Mouse (Mus musculus) heart, embryonic 11.5 days (tissue): Measurements from ENCODE around the gene Phf7. TPM values are rescaled to one million over a fixed set of nuclear protein-coding genes. Genes with fewer than 3 reads are reported as not detected.

Source experiments
- ATAC-seq: fragments of 200-750 bp; cut with Nextera tagmentation; replicated peaks from 2 replicates; pipeline ENCODE4 v1.8.0; 2017; ENCODE audit warnings: moderate library complexity; ENCODE audit not compliant: insufficient number of reproducible peaks, low FRiP score, low TSS enrichment
- H3K27ac ChIP-seq: fragments of 300-500 bp; sonication (generic); 2 replicates; pipeline ENCODE4 v1.5.1; 2014; ENCODE audit warnings: mild to moderate bottlenecking, low read depth, low read length
- H3K27me3 ChIP-seq: fragments of 300-500 bp; sonication (generic); 2 replicates; pipeline ENCODE4 v1.6.1; 2014; ENCODE audit warnings: mild to moderate bottlenecking, low read length, mixed read lengths; ENCODE audit not compliant: control insufficient read depth, insufficient read depth
- H3K36me3 ChIP-seq: fragments of 300-500 bp; sonication (generic); 2 replicates; pipeline ENCODE4 v1.6.1; 2014; ENCODE audit warnings: mild to moderate bottlenecking, low read length, moderate library complexity, mixed read lengths; ENCODE audit not compliant: control insufficient read depth, insufficient read depth
- H3K4me1 ChIP-seq: fragments of 300-500 bp; sonication (generic); 2 replicates; pipeline ENCODE4 v1.6.1; 2014; ENCODE audit warnings: low read length; ENCODE audit not compliant: control insufficient read depth, insufficient read depth
- H3K4me2 ChIP-seq: fragments of 300-500 bp; sonication (generic); 2 replicates; pipeline ENCODE4 v1.6.1; 2014; ENCODE audit warnings: mild to moderate bottlenecking, moderate library complexity
- H3K4me3 ChIP-seq: fragments of 300-500 bp; sonication (generic); 2 replicates; pipeline ENCODE4 v1.5.1; 2014; ENCODE audit warnings: low read depth, low read length
- H3K9ac ChIP-seq: fragments of 300-500 bp; sonication (generic); 2 replicates; pipeline ENCODE4 v1.6.1; 2014; ENCODE audit warnings: mild to moderate bottlenecking, low read depth, low read length, moderate library complexity
- H3K9me3 ChIP-seq: fragments of 300-500 bp; sonication (generic); replicated peaks from 2 replicates; pipeline ENCODE4 v1.6.1; 2016; ENCODE audit warnings: low read length; ENCODE audit not compliant: control insufficient read depth
- WGBS: fragments of 180-500 bp; shearing (Covaris S2); extraction: QIAGEN DNeasy Blood & Tissue Kit; methylation state at CpG from one replicate; pipeline ENCODE4 v1.1.7; 2014; ENCODE audit not compliant: insufficient replicate concordance; 5-methylcytosine and 5-hydroxymethylcytosine counted together
- polyA plus RNA-seq: library from polyadenylated mRNA; unstranded; fragments of >200 nt; fragmentation: Nextera tagmentation; extraction: Ambion mirVana; gene quantifications from 2 replicates; pipeline ENCODE4 v1.2.1, GENCODE M21; 2014

Phf7 gene
- polyA plus RNA-seq, 1 experiment from 2014 or later: 7.4 TPM

DNA sequence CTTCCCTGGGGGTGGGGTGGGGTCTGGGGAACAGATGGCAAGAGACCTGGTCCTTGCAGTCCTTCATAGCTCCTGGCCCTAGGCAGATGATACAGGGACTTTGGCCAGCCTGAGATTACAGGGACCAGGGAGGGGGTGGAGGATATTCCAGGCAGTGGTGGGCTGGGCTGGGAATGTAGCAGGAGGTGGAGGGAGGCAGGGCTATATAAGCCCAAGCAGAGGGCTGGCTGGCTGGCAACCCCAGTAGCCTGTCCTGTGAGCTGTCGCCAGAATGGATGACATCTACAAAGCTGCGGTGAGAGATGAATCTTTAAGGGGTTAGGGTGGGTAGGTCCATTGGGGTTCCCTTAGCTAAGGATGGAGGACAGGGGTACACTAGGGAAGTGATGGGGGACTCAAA, 43.0 kb downstream of the Phf7 start, which contains the start of gene Tnnc1:
TSS of gene Tnnc1 (plus strand) at position 229 of the 400 bp plus-strand sequence.
- WGBS: 33% methylated on average over 2 of the region's 2 CpGs
- H3K9me3 ChIP-seq: no peaks in the 10 kb centered on the region
- ATAC-seq: peak; percentile 47; the same call in 1 of the 2 replicates
- H3K27ac ChIP-seq: peak within 1 kb of the TSS; percentile 99
- peak within 1 kb of the TSS; percentile 87 for H3K4me3 ChIP-seq
- H3K4me2 ChIP-seq: peak within 1 kb of the TSS; percentile 95
- no peaks in the 10 kb centered on the region for H3K27me3 ChIP-seq
- H3K4me1 ChIP-seq: peaks cover 48% of the 10 kb centered on the region
- H3K36me3 ChIP-seq: peaks cover 14% of the 10 kb centered on the region
- peak within 1 kb of the TSS; percentile 92 for H3K9ac ChIP-seq

DNA sequence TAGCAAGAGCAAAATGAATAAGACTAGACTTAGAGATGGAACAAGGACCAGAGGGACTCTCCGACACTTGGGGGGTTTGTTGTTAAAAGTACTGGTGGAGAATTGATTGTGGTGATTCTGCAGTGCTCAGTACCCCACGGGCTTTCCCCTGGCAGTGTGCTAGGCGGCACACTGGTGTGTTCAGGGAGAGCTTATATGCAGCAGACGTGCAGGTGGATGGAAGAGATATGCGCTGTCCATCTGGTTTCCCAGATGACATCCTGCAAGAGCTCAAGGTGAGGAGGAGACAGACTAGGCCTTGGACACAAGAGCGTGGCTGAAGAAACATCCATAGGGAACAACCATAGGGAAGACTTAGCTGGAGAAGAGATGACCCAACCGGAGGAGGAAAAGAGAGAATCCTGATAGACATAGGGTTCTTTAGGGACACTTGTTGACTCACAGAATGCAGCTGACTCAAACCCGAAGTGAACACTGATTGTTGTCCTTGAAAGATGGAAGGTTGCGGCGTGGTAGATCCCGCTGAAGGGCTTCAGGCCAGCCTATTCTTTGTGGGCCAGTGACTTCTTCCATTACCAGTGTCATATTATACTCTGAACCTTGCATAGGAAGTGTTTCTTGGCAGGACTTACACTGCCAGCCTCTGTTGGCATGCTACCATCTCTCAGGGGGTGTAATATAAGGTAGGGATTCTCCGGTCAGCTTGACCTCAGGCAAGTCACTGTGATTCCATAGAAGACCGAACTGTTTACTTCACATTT, 43.9 kb downstream of the Phf7 start:
- H3K27me3 ChIP-seq: no peaks in the 10 kb centered on the region
- WGBS: 74% methylated on average over 13 of the region's 13 CpGs
- peak overlapping the region; percentile 88 for H3K27ac ChIP-seq
- H3K4me3 ChIP-seq: peak overlapping the region; percentile 87
- ATAC-seq: no peak
- H3K36me3 ChIP-seq: peaks cover 22% of the 10 kb centered on the region
- peaks cover 39% of the 10 kb centered on the region for H3K4me1 ChIP-seq
- peak overlapping the region; percentile 63 for H3K9ac ChIP-seq
- H3K9me3 ChIP-seq: no peaks in the 10 kb centered on the region
- peak overlapping the region; percentile 95 for H3K4me2 ChIP-seq

DNA sequence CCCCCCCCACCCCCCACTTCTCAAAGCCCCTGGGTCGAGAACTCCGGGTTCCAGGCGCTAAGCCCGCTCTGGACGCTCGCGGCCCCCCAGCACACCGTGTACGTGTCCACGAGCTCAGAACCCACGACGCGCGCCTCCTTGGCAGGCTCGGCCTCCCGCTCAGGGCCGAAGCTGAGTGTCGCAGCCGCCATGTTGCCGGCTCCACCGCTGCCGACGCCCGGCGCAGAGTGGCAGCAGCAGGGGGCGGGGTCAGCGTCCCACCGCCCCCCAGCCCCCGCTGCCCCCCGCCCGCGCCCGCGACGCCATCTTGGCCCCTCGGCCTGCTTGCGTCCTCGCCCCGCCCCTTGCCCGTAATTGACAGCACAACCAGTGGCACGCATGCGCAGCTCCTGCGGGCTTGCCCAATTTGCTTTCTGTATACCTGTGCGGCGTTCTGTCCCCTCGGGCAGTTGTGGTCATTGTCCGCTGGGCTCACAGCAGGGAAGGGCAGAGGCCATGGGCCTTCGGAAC, 44.6 kb downstream of the Phf7 start:
- peaks cover 32% of the 10 kb centered on the region for H3K4me1 ChIP-seq
- H3K27ac ChIP-seq: peak overlapping the region; percentile 88
- peak overlapping the region; percentile 87 for H3K4me3 ChIP-seq
- H3K4me2 ChIP-seq: peak overlapping the region; percentile 95
- H3K27me3 ChIP-seq: no peaks in the 10 kb centered on the region
- ATAC-seq: peak; percentile 44
- peak overlapping the region; percentile 97 for H3K9ac ChIP-seq
- H3K36me3 ChIP-seq: peaks cover 27% of the 10 kb centered on the region
- 1% methylated on average over 37 of the region's 48 CpGs for WGBS
- H3K9me3 ChIP-seq: no peaks in the 10 kb centered on the region

DNA sequence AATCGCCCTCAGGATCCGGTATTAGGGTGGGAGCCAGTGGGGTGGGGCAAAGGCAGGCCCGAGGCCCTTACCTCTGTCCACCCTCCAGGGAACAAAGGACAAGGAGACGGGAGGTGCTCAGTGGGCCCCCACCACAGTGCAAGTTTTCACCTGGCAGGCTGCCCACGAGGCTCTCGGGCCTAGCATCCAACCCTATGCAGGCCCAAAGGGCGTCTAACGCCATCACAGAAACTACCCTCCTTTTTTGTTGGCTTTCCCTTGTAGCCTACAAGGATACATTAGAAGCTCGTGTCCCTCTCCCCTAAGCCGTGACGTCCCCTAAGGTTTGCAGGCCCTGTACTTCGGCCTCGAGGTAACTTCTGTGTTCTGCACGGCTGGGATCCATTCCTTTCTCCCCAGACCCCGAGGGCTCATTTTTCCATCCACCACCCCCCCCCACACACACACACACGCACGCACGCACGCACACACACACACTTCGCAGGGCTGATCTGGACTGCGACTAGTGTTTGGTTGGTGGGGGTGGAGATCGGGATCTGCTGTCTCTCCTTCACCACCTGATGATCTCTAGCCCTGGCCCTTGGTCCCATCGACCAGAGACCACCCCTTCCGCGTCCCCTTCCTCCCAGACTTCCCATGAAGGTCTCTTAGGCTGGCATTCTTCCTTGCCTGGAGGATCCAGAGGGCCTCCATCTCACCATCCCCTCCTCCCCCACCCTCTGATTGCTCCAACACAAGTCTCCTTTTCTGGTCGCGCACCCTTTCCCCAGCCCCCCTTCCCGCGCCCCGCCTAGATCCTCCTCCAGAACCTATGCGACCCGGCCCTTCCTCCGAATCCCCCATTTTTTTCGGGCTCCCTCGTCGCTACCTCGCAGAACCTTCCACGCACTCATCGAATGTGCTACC, 45.3 kb downstream of the Phf7 start:
- H3K36me3 ChIP-seq: peaks cover 32% of the 10 kb centered on the region
- peaks cover 26% of the 10 kb centered on the region for H3K4me1 ChIP-seq
- under 1% methylated on average over 38 of the region's 39 CpGs for WGBS
- H3K4me2 ChIP-seq: peak overlapping the region; percentile 95
- ATAC-seq: peak; percentile 43
- H3K9me3 ChIP-seq: no peaks in the 10 kb centered on the region
- H3K27ac ChIP-seq: peak overlapping the region; percentile 88
- H3K9ac ChIP-seq: peak overlapping the region; percentile 97
- H3K4me3 ChIP-seq: peak overlapping the region; percentile 87
- no peaks in the 10 kb centered on the region for H3K27me3 ChIP-seq

DNA sequence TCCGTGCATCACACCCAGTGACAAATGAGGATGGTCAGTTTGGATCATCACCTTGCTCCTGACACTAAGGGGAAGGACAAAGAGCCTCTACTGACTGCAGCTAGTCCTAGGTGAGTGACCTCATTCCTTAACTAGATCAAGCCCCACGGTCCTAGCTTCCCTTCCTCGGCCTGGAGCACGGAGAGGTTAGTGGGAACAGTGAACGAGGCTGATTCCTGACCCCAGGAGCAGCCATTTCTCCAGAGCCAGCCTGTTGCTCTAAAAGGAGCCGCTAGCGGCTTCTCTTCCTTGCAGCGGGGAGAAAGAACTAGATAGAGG, 45.9 kb downstream of the Phf7 start:
- Histone ChIP-seq H3K4me1 (peaks cover 22% of the 10 kb centered on the region), H3K27me3 (no peaks in the 10 kb centered on the region), H3K4me3 (peak overlapping the region; percentile 87), H3K27ac (peak overlapping the region; percentile 88), H3K9me3 (no peaks in the 10 kb centered on the region), H3K36me3 (peaks cover 37% of the 10 kb centered on the region), H3K4me2 (peak overlapping the region; percentile 95), H3K9ac (peak overlapping the region; percentile 97)
- no peak for ATAC-seq
- 10% methylated on average over 8 of the region's 8 CpGs for WGBS

DNA sequence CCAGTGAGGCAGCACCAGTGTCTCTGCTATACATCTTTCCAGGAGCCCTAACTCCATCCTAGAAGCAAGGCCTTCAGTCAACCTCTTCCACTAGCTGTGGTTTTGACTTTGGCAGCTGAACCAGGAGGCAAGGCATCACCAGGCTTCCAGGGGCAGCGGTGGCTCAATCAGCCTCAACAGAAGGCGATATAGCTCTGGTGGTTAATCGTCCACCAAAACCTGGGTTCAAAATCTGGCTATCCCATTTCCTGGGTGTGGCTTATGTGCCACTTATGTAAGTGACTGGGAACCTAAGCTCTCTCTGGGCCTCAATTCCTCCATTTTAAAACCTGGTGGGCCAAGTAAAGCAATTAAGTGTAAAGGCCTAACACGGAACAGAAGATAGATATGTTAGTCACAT, 46.3 kb downstream of the Phf7 start:
- peaks cover 37% of the 10 kb centered on the region for H3K36me3 ChIP-seq
- peak overlapping the region; percentile 97 for H3K9ac ChIP-seq
- peak overlapping the region; percentile 95 for H3K4me2 ChIP-seq
- 54% methylated on average over 4 of the region's 4 CpGs for WGBS
- peak overlapping the region; percentile 87 for H3K4me3 ChIP-seq
- peaks cover 25% of the 10 kb centered on the region for H3K4me1 ChIP-seq
- no peaks in the 10 kb centered on the region for H3K9me3 ChIP-seq
- H3K27ac ChIP-seq: peak overlapping the region; percentile 88
- ATAC-seq: no peak
- no peaks in the 10 kb centered on the region for H3K27me3 ChIP-seq

DNA sequence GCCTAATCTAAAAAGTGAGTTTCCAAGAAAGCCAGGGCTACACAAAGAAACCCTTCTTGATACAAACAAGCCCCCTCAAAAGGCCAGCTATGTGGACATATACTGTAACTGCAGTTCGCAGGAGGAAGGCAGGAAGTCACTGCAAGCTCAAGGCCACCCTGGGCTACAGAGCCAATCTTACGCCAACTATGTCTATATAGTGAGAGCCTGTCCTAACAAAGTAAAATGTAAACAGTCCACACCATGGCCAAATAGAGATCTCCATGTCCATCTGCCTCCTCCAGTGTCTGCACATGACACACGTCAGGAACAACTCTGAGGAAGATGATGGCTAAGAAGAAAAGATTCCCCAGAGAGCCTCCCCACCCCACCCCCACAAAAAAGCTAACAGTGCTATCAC, 51.1 kb downstream of the Phf7 start:
- Histone ChIP-seq H3K9me3 (no peaks in the 10 kb centered on the region), H3K4me1 (peaks cover 44% of the 10 kb centered on the region), H3K27me3 (no peaks in the 10 kb centered on the region), H3K4me2 (no peak overlapping the region), H3K4me3 (no peak overlapping the region), H3K36me3 (peaks cover 46% of the 10 kb centered on the region), H3K27ac (no peak overlapping the region), H3K9ac (no peak overlapping the region)
- 84% methylated on average over 3 of the region's 3 CpGs for WGBS
- no peak for ATAC-seq

DNA sequence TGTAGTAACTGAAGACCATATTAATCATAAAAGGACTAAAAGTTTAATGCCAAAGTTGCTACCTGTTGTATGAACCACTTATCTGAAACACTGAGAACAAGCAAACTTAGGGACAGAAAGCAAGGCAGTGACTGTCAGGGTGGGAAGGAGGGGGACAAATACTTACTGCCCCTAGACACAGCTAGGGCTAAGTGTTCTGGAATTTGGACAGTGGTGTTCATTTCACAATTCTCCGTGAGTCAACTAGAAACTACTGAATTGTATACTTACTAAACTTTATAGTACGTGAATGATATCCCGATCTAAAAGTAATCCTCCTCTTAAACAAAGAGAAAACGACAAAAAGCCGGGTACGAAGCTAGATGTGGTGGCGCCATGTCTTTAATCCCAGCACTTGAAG, 51.5 kb downstream of the Phf7 start:
- Histone ChIP-seq H3K27me3 (no peaks in the 10 kb centered on the region), H3K27ac (no peak overlapping the region), H3K9ac (no peak overlapping the region), H3K4me3 (no peak overlapping the region), H3K4me1 (peaks cover 43% of the 10 kb centered on the region), H3K4me2 (no peak overlapping the region), H3K36me3 (peaks cover 49% of the 10 kb centered on the region), H3K9me3 (no peaks in the 10 kb centered on the region)
- no peak for ATAC-seq
- 91% methylated on average over 7 of the region's 7 CpGs for WGBS
